Mouse (Mus musculus) kidney, embryonic 15.5 days (tissue): ENCODE data around the gene Polg. TPM values are rescaled to one million over a fixed set of nuclear protein-coding genes. Genes with fewer than 3 reads are reported as not detected.

Source experiments
- ATAC-seq: fragments of 200-750 bp; cut with Nextera tagmentation; replicated peaks from 2 replicates; pipeline ENCODE4 v1.8.0; 2017; ENCODE audit warnings: moderate TSS enrichment; ENCODE audit not compliant: low FRiP score
- H3K27ac ChIP-seq: fragments of 300-500 bp; sonication (generic); 2 replicates; pipeline ENCODE4 v1.5.1; 2015; ENCODE audit warnings: mild to moderate bottlenecking, inconsistent platforms
- H3K27me3 ChIP-seq: fragments of 300-500 bp; sonication (generic); 2 replicates; pipeline ENCODE4 v1.6.1; 2015; ENCODE audit warnings: inconsistent platforms
- H3K36me3 ChIP-seq: fragments of 300-500 bp; sonication (generic); 2 replicates; pipeline ENCODE4 v1.6.1; 2015; ENCODE audit warnings: inconsistent platforms
- H3K4me1 ChIP-seq: fragments of 300-500 bp; sonication (generic); 2 replicates; pipeline ENCODE4 v1.6.1; 2015; ENCODE audit warnings: inconsistent platforms
- H3K4me2 ChIP-seq: fragments of 300-500 bp; sonication (generic); 2 replicates; pipeline ENCODE4 v1.6.1; 2015; ENCODE audit warnings: moderate library complexity, mild to moderate bottlenecking, inconsistent platforms
- H3K4me3 ChIP-seq: fragments of 300-500 bp; sonication (generic); replicated peaks from 2 replicates; pipeline ENCODE4 v1.5.1; 2015; ENCODE audit warnings: mild to moderate bottlenecking, inconsistent platforms
- H3K9ac ChIP-seq: fragments of 300-500 bp; sonication (generic); 2 replicates; pipeline ENCODE4 v1.6.1; 2015; ENCODE audit warnings: mild to moderate bottlenecking, inconsistent platforms
- H3K9me3 ChIP-seq: fragments of 300-500 bp; sonication (generic); replicated peaks from 2 replicates; pipeline ENCODE4 v1.6.1; 2016; ENCODE audit warnings: inconsistent platforms
- WGBS: fragments of 180-500 bp; shearing (Covaris S2); methylation state at CpG from one replicate; pipeline ENCODE4 v1.1.7; 2015; ENCODE audit warnings: mixed read lengths; 5-methylcytosine and 5-hydroxymethylcytosine counted together
- polyA plus RNA-seq: library from polyadenylated mRNA; unstranded; fragments of >200 nt; fragmentation: Nextera tagmentation; extraction: Ambion mirVana; gene quantifications from 2 replicates; pipeline ENCODE4 v1.2.1, GENCODE M21; 2015

Gene Polg
- polyA plus RNA-seq, 1 experiment from 2014 or later = 36.7 TPM

DNA sequence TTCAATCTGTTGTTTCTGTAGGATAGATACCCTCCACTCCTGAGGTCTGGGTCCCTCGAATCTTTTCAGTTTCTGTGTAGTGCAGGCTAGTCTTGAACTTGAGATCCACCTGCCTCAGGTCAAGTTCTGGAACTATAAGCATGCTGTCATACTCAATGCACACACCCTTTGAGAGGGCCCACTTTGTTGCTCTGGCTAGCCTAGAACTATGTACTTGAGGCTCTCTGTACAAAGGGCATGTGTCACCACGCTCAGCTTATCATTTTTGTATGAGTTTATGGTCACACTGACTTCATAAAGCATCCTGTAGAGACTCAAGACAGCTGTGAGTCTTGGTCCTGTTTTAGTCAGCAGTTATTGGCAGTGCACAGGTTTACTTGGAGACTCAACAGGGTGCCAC lies 19.1 kb downstream of the Polg start:
- Histone ChIP-seq H3K36me3 (peaks cover 78% of the 10 kb centered on the region), H3K9ac (no peak overlapping the region), H3K9me3 (no peaks in the 10 kb centered on the region), H3K4me1 (no peaks in the 10 kb centered on the region), H3K27ac (no peak overlapping the region), H3K4me3 (no peak overlapping the region), H3K27me3 (no peaks in the 10 kb centered on the region), H3K4me2 (no peak overlapping the region)
- no peak for ATAC-seq
- WGBS = 94% methylated on average over 2 of the region's 2 CpGs

DNA sequence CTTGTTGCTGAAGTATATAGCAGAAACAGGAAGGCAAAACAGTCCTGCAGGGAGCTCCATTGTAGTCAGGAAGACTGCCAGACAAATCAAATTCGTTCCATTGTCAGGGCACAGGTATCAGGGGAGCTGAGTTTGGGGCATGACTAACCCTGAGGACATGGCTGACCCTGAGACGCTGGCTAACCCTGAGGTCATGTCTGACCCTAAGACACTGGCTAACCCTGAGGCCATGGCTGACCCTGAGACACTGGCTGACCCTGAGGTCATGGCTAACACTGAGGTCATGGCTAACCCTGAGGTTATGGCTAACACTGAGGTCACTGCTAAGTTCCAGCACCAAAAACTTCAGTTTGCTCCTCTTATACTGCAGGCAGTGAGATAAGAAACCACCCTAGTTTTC lies 26.1 kb downstream of the Polg start:
- Histone ChIP-seq H3K36me3 (peaks cover 37% of the 10 kb centered on the region), H3K9ac (no peak overlapping the region), H3K27me3 (no peaks in the 10 kb centered on the region), H3K27ac (no peak overlapping the region), H3K9me3 (no peaks in the 10 kb centered on the region), H3K4me2 (no peak overlapping the region), H3K4me3 (no peak overlapping the region), H3K4me1 (no peaks in the 10 kb centered on the region)
- WGBS = 74% methylated on average over 2 of the region's 2 CpGs
- no peak for ATAC-seq

DNA sequence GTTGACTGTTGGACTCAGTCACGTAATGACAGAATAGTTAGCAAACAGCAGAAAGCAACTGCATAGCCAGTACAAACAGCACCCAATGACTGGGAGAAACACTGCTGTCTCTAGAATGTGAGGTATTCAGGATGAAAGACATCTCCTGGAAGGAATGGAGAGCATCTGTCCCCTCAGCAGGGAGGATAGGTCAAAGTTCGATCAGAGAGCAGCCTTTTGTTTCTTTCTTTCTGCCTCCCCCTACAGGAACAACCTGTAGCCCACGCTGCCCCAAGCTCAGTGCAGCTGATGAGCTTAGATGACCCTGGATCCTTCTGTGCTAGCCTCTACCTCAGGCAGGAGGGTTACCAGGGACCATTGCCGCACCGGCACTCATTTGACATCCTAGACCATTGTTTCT lies 37.9 kb downstream of the Polg start:
- WGBS = 69% methylated on average over 5 of the region's 5 CpGs
- Histone ChIP-seq H3K36me3 (peaks cover 10% of the 10 kb centered on the region; the same call in 1 of the 2 replicates), H3K4me3 (no peak overlapping the region), H3K4me2 (no peak overlapping the region), H3K27ac (no peak overlapping the region), H3K27me3 (no peaks in the 10 kb centered on the region), H3K9ac (no peak overlapping the region), H3K9me3 (no peaks in the 10 kb centered on the region), H3K4me1 (no peaks in the 10 kb centered on the region)
- ATAC-seq = no peak

DNA sequence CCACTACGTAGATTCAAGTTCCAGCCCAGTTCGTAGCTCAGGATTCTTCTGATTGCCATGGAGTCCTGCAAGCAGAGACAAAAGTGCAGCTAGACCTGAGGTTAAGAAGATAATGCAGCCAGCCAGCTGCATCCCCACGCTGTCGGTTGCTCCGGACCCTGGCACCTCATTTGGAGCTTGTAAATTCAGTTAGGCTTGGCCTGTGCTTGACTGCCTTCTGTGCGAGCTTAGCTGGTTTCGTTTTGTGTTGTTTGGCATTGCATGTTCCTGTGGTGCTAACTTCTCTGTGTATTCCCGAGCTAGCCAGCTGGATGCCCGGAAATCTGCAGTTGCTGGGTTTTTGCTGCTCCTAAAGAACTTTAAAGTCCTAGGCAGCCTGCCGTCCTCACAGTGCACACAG lies 40.4 kb downstream of the Polg start:
- WGBS = 85% methylated on average over 10 of the region's 10 CpGs
- no peaks in the 10 kb centered on the region for H3K4me1 ChIP-seq
- H3K9ac ChIP-seq = no peak overlapping the region
- no peaks in the 10 kb centered on the region for H3K27me3 ChIP-seq
- no peaks in the 10 kb centered on the region for H3K9me3 ChIP-seq
- H3K36me3 ChIP-seq = peaks cover 16% of the 10 kb centered on the region
- H3K27ac ChIP-seq = no peak overlapping the region
- no peak for ATAC-seq
- H3K4me2 ChIP-seq = no peak overlapping the region
- no peak overlapping the region for H3K4me3 ChIP-seq

DNA sequence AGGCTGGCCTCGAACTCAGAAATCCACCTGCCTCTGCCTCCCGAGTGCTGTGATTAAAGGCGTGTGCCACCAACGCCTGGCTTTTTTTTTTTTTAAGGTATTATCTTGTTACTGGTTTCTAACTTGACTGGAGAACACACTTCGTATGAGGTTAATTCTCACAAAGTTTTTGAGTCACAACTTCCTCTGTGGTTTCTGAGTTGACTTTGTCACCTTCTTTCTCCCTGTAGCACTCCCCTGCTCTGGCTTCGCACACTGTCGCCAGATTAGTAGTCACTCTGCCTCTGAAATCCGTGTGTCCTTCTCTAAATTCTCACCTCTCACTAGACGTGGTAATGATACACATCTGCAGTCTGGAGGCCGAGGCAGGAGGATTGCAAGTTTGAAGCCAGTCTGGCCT lies 43.3 kb downstream of the Polg start:
- Histone ChIP-seq H3K27me3 (no peaks in the 10 kb centered on the region), H3K9ac (no peak overlapping the region), H3K27ac (no peak overlapping the region), H3K4me2 (no peak overlapping the region), H3K36me3 (peaks cover 19% of the 10 kb centered on the region), H3K4me1 (no peaks in the 10 kb centered on the region), H3K4me3 (no peak overlapping the region), H3K9me3 (no peaks in the 10 kb centered on the region)
- WGBS = 97% methylated on average over 10 of the region's 10 CpGs
- no peak for ATAC-seq

DNA sequence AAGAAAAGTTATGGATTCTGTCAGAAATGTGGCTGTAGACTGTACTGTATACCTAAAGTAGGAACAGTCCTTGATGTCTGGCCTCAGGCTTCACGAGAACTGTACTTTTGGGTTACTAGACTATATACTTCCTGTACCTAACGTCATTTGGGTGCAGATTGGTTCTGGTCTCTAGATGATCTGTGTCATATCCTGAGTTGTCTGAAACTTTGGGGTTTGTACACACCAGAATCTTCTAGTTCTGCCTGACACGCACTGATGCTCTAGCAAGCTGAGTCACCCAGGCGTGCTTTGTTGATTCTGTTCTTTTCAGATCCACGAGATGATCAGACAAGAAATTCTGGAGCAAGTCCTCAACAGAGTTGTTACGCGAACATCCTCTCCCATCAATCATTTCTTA lies 46.2 kb downstream of the Polg start:
- H3K36me3 ChIP-seq = peaks cover 13% of the 10 kb centered on the region
- no peaks in the 10 kb centered on the region for H3K9me3 ChIP-seq
- no peak overlapping the region for H3K4me3 ChIP-seq
- H3K27ac ChIP-seq = no peak overlapping the region
- H3K4me2 ChIP-seq = no peak overlapping the region
- ATAC-seq = no peak
- H3K27me3 ChIP-seq = no peaks in the 10 kb centered on the region
- WGBS = 87% methylated on average over 7 of the region's 7 CpGs
- H3K9ac ChIP-seq = no peak overlapping the region
- no peaks in the 10 kb centered on the region for H3K4me1 ChIP-seq

DNA sequence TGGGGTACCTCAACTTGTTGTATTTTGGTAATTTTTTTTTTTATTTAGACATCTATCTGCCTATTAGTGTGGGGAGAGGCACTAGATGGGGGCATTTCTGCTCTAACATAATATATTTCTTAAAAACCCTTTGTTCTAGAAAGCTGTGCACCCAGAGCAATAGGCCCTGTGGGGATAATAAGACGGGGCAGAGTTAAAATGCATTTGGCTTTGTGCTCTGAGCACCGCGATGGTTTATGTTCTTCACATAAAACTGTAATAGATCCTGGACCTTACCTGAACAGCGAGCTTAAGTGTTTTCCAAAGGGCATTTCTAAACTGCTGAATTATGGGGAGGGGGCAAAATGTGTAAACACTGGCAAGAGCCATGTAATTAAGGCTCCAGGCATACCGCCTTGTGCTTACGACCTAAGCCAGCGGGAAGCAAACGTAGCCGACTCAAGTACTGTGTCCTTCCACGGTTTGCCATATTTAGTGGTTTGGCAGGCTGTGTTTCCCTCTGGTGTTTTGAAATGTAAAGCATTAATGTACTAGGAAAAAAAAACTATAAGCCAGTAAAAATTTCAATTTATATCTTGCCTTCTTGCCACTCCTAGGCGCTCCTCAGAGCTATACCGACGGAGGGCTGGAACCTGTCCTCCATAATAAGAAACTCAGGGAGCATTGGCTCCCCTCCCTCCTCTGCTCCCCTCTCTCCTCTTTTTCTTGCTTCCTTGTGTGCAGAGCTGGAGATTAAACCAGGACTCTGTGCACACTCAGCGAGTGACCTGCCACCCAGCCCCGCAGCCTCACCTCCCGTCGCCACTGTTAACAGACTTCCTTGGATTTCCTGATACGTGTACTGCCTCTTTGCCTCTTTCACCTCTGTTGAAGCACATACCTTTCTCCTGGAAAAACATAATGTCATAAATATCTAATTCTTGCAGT lies 51.5 kb downstream of the Polg start:
- H3K4me1 ChIP-seq = no peaks in the 10 kb centered on the region
- no peak overlapping the region for H3K4me2 ChIP-seq
- peaks cover 20% of the 10 kb centered on the region; the same call in 1 of the 2 replicates for H3K36me3 ChIP-seq
- no peaks in the 10 kb centered on the region for H3K9me3 ChIP-seq
- 64% methylated on average over 18 of the region's 18 CpGs for WGBS
- H3K27ac ChIP-seq = no peak overlapping the region
- H3K9ac ChIP-seq = no peak overlapping the region
- ATAC-seq = no peak
- H3K4me3 ChIP-seq = no peak overlapping the region
- no peaks in the 10 kb centered on the region for H3K27me3 ChIP-seq

DNA sequence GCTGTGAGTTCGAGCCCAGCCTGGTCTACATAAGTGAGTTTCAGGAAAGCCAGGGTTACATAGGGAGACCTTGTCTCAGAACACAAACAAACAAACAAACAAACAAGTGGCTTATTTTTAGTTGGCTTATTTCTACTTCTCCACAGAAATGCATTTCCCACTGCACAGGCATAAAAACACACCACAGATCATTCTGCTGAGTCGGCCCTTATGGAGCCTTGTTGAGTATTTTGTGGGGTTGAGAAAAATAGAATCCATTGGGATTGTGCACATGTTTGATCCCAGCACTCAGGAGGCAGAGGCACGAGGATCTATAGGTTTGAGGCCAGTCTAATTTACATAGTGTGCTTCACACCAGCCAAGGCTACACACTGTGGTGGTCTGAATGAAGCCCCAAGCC lies 65.9 kb downstream of the Polg start:
- Histone ChIP-seq H3K4me2 (no peak overlapping the region), H3K4me1 (peaks cover 7% of the 10 kb centered on the region), H3K9me3 (no peaks in the 10 kb centered on the region), H3K9ac (no peak overlapping the region), H3K27me3 (no peaks in the 10 kb centered on the region), H3K4me3 (no peak overlapping the region), H3K27ac (no peak overlapping the region), H3K36me3 (no peaks in the 10 kb centered on the region; the same call in 1 of the 2 replicates)
- ATAC-seq = no peak
- 87% methylated on average over 3 of the region's 3 CpGs for WGBS

DNA sequence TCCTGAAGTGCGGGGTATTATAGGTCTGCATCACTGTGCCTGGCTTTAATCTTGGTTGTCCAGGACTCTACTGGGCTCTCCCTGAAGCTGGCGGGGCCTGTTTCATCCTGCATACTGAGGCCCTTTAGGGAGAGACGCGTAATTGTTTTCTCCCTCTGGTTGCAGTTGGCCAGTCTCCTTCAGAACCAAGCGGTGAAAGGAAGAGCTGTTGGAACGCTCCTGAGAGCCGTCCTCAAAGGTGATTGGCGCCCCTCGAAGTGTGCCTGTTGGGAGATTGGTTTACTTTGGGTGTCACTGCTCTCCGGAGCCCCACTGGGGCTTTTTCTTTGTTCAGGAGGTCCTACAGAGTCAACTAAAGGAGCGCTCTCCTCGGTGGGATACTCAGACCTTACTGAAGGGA lies 67.2 kb downstream of the Polg start:
- Histone ChIP-seq H3K9ac (no peak overlapping the region), H3K4me1 (peaks cover 7% of the 10 kb centered on the region), H3K9me3 (no peaks in the 10 kb centered on the region), H3K27ac (no peak overlapping the region), H3K4me3 (no peak overlapping the region), H3K36me3 (no peaks in the 10 kb centered on the region; the same call in 1 of the 2 replicates), H3K4me2 (no peak overlapping the region), H3K27me3 (no peaks in the 10 kb centered on the region)
- 81% methylated on average over 12 of the region's 12 CpGs for WGBS
- ATAC-seq = no peak

DNA sequence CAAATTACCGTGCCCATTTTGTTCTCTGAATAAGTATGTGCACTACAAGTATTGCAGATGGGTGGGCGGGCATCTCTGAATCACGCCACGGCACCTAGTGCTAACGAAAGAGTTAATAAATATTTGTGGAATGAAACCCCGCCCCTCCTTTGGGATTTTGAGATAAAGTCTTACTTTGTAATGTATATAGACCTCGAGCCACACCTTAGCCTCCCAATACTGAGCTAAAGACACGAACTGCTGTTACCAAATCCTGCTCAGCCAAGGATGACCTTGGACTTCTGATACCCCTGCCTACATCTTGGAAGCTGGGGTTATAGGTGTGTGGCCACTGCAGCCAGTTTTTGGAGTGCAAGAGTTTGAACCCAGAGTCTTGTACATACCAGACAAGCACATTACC lies 67.7 kb downstream of the Polg start:
- H3K4me1 ChIP-seq = peaks cover 7% of the 10 kb centered on the region
- H3K9me3 ChIP-seq = no peaks in the 10 kb centered on the region
- no peak overlapping the region for H3K27ac ChIP-seq
- no peak overlapping the region for H3K4me3 ChIP-seq
- H3K9ac ChIP-seq = no peak overlapping the region
- H3K4me2 ChIP-seq = no peak overlapping the region
- no peaks in the 10 kb centered on the region; the same call in 1 of the 2 replicates for H3K36me3 ChIP-seq
- no peak for ATAC-seq
- 75% methylated on average over 8 of the region's 8 CpGs for WGBS
- H3K27me3 ChIP-seq = no peaks in the 10 kb centered on the region

DNA sequence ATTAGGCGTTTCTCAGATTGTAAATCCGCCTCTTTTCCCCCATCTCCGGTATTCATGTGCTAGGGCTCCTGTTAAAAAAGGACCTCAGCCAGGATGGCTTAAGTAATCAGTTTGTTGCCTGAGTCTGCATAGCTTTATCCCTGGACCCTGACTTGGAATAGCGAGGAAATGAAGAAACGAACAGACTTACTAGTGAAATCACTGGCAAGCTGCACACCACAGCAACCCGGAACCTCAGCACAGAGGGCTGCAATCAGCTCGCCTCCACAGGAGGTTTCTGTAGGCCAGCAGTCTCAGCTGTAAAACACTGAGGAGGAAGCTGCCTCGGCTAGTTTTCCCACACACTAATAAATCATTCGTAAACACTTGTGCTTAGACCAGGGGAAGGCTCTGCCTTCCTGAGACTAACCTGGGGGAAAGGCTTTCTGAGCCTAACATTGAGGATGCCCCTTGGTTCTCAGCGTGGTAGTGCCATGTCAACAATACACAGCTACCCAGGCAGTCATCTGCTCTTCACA lies 68.7 kb downstream of the Polg start:
- no peak for ATAC-seq
- no peak overlapping the region for H3K4me2 ChIP-seq
- 42% methylated on average over 10 of the region's 10 CpGs for WGBS
- no peaks in the 10 kb centered on the region for H3K9me3 ChIP-seq
- peaks cover 15% of the 10 kb centered on the region for H3K4me1 ChIP-seq
- no peak overlapping the region for H3K4me3 ChIP-seq
- 0 out of 2 replicates have a peak overlapping the region, but pooled peaks have one; percentile 9 for H3K27ac ChIP-seq
- H3K27me3 ChIP-seq = no peaks in the 10 kb centered on the region
- H3K9ac ChIP-seq = no peak overlapping the region
- no peaks in the 10 kb centered on the region; the same call in 1 of the 2 replicates for H3K36me3 ChIP-seq
